In genomic region chr4:88035361-88035760, GRCm38 (mm10) we compare ENCODE assay signal across 8 mouse cellular contexts. TPM values are rescaled to one million over a fixed set of nuclear protein-coding genes. Genes with fewer than 3 reads are reported as not detected.
A peak's percentile ranks its signal among the peaks of the same experiment; 100 is the strongest.
DNase-seq lines count a peak whose midpoint lies in the region; ATAC-seq lines count a peak whose summit lies in the region.

No protein-coding gene starts in this region.

- peaks cover 22% of the 10 kb centered on the region for H3K4me1 ChIP-seq in heart, embryonic 15.5 days (replicated peaks)
- H3K4me1 ChIP-seq in kidney, embryonic 16.5 days (ENCODE audit: insufficient read depth, low read length) = peaks cover 15% of the 10 kb centered on the region
- peaks cover 39% of the 10 kb centered on the region for H3K4me1 ChIP-seq in liver, embryonic 15.5 days (replicated peaks)
- H3K4me1 ChIP-seq in neural tube, embryonic 11.5 days (ENCODE audit: control insufficient read depth, insufficient read depth, low read length) = peaks cover 8% of the 10 kb centered on the region; the same call in 1 of the 2 replicates

- peak overlapping the region; percentile 79 for H3K4me3 ChIP-seq in heart, embryonic 15.5 days
- H3K4me3 ChIP-seq in kidney, embryonic 16.5 days (ENCODE audit: low read length) = peak overlapping the region; percentile 73
- peak overlapping the region; percentile 80 for H3K4me3 ChIP-seq in liver, embryonic 15.5 days (replicated peaks)
- H3K4me3 ChIP-seq in neural tube, embryonic 11.5 days (ENCODE audit: low read depth, low read length) = peak overlapping the region; percentile 12; the same call in 1 of the 2 replicates

- H3K27ac ChIP-seq in heart, embryonic 15.5 days = no peak overlapping the region
- no peak overlapping the region for H3K27ac ChIP-seq in kidney, embryonic 16.5 days (ENCODE audit: low read length)
- H3K27ac ChIP-seq in liver, embryonic 15.5 days (replicated peaks) = no peak overlapping the region
- H3K27ac ChIP-seq in neural tube, embryonic 11.5 days (ENCODE audit: low read depth, low read length) = no peak overlapping the region

- no peaks in the 10 kb centered on the region for H3K9me3 ChIP-seq in heart, embryonic 15.5 days (replicated peaks)
- H3K9me3 ChIP-seq in kidney, embryonic 16.5 days (ENCODE audit: low read length) = no peaks in the 10 kb centered on the region
- H3K9me3 ChIP-seq in liver, embryonic 15.5 days (replicated peaks) = no peaks in the 10 kb centered on the region
- H3K9me3 ChIP-seq in neural tube, embryonic 11.5 days (ENCODE audit: control insufficient read depth, low read length) = no peaks in the 10 kb centered on the region

- WGBS in heart, embryonic 15.5 days = 1% methylated on average over 11 of the region's 11 CpGs
- under 1% methylated on average over 11 of the region's 11 CpGs for WGBS in kidney, embryonic 16.5 days
- under 1% methylated on average over 11 of the region's 11 CpGs for WGBS in liver, embryonic 15.5 days (ENCODE audit: insufficient replicate concordance)
- 1% methylated on average over 11 of the region's 11 CpGs for WGBS in neural tube, embryonic 11.5 days

- no peaks in the 10 kb centered on the region for H3K27me3 ChIP-seq in heart, embryonic 15.5 days
- peaks cover 6% of the 10 kb centered on the region for H3K27me3 ChIP-seq in kidney, embryonic 16.5 days (ENCODE audit: insufficient read depth, low read length)
- peaks cover 18% of the 10 kb centered on the region for H3K27me3 ChIP-seq in liver, embryonic 15.5 days
- no peaks in the 10 kb centered on the region for H3K27me3 ChIP-seq in neural tube, embryonic 11.5 days (ENCODE audit: control insufficient read depth, insufficient read depth, low read length)

- no peak for ATAC-seq in heart, embryonic 15.5 days (replicated peaks; ENCODE audit: insufficient number of reproducible peaks, insufficient read depth, low FRiP score, low read depth)
- ATAC-seq in kidney, embryonic 16.5 days (ENCODE audit: low FRiP score, low TSS enrichment) = no peak
- no peak for ATAC-seq in liver, embryonic 15.5 days (ENCODE audit: insufficient read depth)
- ATAC-seq in neural tube, embryonic 11.5 days (ENCODE audit: insufficient read depth, low FRiP score, low TSS enrichment) = no peak

- DNase-seq in B cell, adult 2 months = peak; percentile 55 to 62
- peak; percentile 72 for DNase-seq in ZHBTc4 (ENCODE audit: low read depth, low spot score)
- peak; percentile 86 for DNase-seq in embryo, embryonic 11 days
- DNase-seq in neural tube, embryonic 11.5 days (ENCODE audit: low spot score) = peak; percentile 66
- peak; percentile 78 for DNase-seq in thymus, postnatal 25 days

- peak overlapping the region; percentile 93 for H3K4me2 ChIP-seq in heart, embryonic 15.5 days
- H3K4me2 ChIP-seq in kidney, embryonic 16.5 days (replicated peaks; ENCODE audit: low read depth, low read length) = peak overlapping the region; percentile 97
- peak overlapping the region; percentile 99 for H3K4me2 ChIP-seq in liver, embryonic 15.5 days
- H3K4me2 ChIP-seq in neural tube, embryonic 11.5 days (ENCODE audit: low read depth) = peak overlapping the region; percentile 81

- no peaks in the 10 kb centered on the region for H3K36me3 ChIP-seq in heart, embryonic 15.5 days
- H3K36me3 ChIP-seq in kidney, embryonic 16.5 days (ENCODE audit: insufficient read depth, low read length) = no peaks in the 10 kb centered on the region
- H3K36me3 ChIP-seq in liver, embryonic 15.5 days (replicated peaks) = no peaks in the 10 kb centered on the region
- no peaks in the 10 kb centered on the region for H3K36me3 ChIP-seq in neural tube, embryonic 11.5 days (ENCODE audit: control insufficient read depth, insufficient read depth, low read length)

- H3K9ac ChIP-seq in heart, embryonic 15.5 days = no peak overlapping the region
- H3K9ac ChIP-seq in kidney, embryonic 16.5 days (replicated peaks; ENCODE audit: low read length) = no peak overlapping the region
- no peak overlapping the region for H3K9ac ChIP-seq in liver, embryonic 15.5 days
- H3K9ac ChIP-seq in neural tube, embryonic 11.5 days (ENCODE audit: low read length) = no peak overlapping the region

RNA-seq across cellular contexts. Expression of gene Mllt3, which starts 2.2 kb away (rescaled TPM):
- polyA plus RNA-seq in heart, embryonic 15.5 days (2015; fragmentation: Nextera tagmentation; extraction: Ambion mirVana) = 29.2 and 30.8 TPM in 2 replicates
- polyA plus RNA-seq in kidney, embryonic 16.5 days (2015; fragmentation: Nextera tagmentation; extraction: Ambion mirVana) = 27.5 and 34.8 TPM in 2 replicates
- 76.0 and 83.9 TPM in 2 replicates for polyA plus RNA-seq in liver, embryonic 15.5 days (2015; fragmentation: Nextera tagmentation; extraction: Ambion mirVana)
- 72.4 and 77.3 TPM in 2 replicates for polyA plus RNA-seq in neural tube, embryonic 11.5 days (2014; fragmentation: Nextera tagmentation; extraction: Ambion mirVana)

RNA-seq across cellular contexts. Expression of gene Focad, which starts 59.1 kb away (rescaled TPM):
- polyA plus RNA-seq in heart, embryonic 15.5 days (2015; fragmentation: Nextera tagmentation; extraction: Ambion mirVana) = 6.9 and 9.8 TPM in 2 replicates
- 14.8 and 15.5 TPM in 2 replicates for polyA plus RNA-seq in kidney, embryonic 16.5 days (2015; fragmentation: Nextera tagmentation; extraction: Ambion mirVana)
- 6.5 and 7.7 TPM in 2 replicates for polyA plus RNA-seq in liver, embryonic 15.5 days (2015; fragmentation: Nextera tagmentation; extraction: Ambion mirVana)
- polyA plus RNA-seq in neural tube, embryonic 11.5 days (2014; fragmentation: Nextera tagmentation; extraction: Ambion mirVana) = 18.4 and 18.8 TPM in 2 replicates

Comparison
In these comparisons a context has a peak if more than half of its experiments do, and no peak if none do; other contexts are left out.
1. H3K4me3 ChIP-seq: peak in every context shown above with its lines; median percentile 80 in liver, embryonic 15.5 days; 79 in heart, embryonic 15.5 days; 73 in kidney, embryonic 16.5 days; 12 in neural tube, embryonic 11.5 days.